Mouse (Mus musculus) common myeloid progenitor, adult 5-6 weeks (primary cell): ENCODE data around the gene Ccdc184. TPM values are rescaled to one million over a fixed set of nuclear protein-coding genes. Genes with fewer than 3 reads are reported as not detected.
A peak's percentile ranks its signal among the peaks of the same experiment; 100 is the strongest.

Source experiments
- ATAC-seq: replicated peaks from 2 replicates; pipeline ENCODE4 v1.8.0; 2016; ENCODE audit warnings: low read depth, mild to moderate bottlenecking, moderate TSS enrichment, inconsistent platforms; ENCODE audit not compliant: poor library complexity, severe bottlenecking
- total RNA-seq: library from RNA; stranded (forward); fragments of 200-1000, 187-1606 nt; gene quantifications from 2 replicates; pipeline ENCODE4 v1.2.3, GENCODE M21; 2017

Gene Ccdc184
- not detected in 2 replicates for total RNA-seq

DNA sequence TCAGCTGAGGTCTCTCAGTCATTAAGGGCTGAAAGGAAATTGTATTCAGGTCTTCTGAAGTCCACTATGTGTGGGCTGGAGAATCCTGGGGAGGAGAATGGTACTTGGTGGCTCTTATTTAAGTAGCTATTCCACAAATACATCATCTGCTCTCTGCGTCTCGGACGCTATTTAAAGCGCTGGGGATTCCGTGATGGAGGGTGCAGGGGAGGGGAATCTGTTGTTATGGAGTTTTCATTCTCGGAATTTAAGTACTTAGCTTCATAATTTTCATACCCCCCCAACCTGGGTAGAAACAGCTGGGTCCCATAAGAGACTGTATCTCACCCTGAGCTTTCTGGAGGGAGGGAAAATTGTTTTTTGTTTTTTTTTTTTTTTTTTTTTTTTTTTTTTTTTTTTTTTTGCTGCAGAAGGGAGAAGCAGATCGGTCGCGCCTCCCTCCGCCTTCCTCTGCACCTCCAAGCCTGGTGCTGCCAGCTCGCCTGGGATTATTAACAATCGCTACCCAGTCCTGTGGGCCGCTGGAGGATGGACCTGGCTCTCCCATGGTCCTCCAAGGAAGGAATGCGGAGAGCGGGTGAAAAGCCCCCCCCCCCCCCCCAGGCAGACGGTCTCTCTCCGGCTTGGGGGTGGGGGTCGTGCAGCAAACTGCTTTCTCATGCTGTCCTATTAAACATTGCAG, at the start of gene Ccdc184:
Gene Ccdc184 (plus strand): TSS at position 196 of the 682 bp plus-strand sequence.
- no peak for ATAC-seq

DNA sequence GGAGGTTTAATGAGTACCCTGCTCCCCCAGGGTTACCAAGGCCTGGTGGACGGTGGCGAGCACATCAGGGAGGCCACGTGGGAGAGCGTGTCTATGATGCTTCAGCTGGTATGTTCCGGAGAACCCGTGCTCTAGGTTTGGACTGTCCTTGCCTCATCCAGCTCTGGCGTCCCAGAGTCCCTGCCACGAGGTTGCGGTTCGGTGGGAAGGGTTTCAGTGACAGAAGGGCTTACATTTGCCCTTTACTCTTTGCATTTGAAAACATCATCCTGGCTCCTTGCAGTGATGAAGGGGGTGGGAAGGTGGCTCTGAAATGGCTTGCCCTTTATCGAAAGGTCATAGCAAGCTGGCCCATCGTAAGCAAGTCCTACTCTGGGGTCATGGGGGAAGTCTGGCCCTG, 47.6 kb upstream of the Ccdc184 start:
- ATAC-seq: no peak

DNA sequence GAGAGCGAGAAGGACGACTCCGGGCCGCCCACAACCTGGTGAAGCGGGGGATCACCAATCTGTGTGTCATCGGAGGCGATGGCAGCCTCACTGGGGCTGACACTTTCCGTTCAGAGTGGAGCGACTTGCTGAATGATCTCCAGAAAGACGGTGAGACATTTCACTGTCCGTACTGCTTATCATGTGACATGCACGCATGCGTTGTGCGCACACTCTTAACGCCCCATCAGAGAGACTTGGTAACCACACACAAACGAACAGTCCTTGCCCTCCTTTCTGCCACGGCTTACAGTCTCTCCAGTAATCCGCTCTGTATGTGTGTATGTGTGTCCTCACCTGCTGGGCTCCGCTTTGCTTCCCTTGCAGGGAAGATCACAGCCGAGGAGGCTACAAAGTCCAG, 46.1 kb upstream of the Ccdc184 start:
- no peak for ATAC-seq

DNA sequence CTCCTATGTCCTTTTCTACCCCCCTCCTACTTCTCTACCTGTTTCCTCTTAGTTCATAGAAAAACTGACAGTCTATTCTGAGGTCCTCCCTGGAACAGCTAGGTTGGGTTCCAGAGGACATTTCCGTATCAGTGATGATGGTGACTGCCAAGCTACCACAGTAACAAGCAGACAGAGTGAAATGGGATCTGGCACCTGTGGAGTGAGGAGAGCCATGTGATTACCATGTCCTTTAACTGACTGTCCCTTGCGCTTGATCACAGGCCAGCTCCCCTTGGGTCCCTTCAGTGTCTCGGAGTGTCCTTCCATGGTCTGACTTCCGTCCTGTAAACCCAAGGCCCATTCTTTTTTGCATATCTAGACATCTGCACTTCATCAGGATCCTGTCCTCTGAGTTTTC, 36.0 kb upstream of the Ccdc184 start:
- ATAC-seq: no peak

DNA sequence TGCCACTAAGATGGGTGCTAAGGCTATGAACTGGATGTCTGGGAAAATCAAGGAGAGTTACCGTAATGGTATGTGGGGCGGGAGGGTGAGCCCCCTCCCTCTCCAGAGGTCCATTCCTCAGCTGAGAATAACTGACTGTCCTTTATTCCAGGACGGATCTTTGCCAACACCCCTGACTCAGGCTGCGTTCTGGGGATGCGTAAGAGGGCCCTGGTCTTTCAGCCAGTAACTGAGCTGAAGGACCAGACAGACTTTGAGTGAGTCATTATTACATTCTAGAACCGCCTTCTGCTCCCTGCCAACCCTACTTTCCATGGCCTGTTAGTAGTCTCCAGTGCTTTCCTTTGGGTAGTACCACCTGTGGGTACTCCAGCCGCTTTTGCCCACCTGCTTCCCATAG, 35.5 kb upstream of the Ccdc184 start:
- no peak for ATAC-seq

DNA sequence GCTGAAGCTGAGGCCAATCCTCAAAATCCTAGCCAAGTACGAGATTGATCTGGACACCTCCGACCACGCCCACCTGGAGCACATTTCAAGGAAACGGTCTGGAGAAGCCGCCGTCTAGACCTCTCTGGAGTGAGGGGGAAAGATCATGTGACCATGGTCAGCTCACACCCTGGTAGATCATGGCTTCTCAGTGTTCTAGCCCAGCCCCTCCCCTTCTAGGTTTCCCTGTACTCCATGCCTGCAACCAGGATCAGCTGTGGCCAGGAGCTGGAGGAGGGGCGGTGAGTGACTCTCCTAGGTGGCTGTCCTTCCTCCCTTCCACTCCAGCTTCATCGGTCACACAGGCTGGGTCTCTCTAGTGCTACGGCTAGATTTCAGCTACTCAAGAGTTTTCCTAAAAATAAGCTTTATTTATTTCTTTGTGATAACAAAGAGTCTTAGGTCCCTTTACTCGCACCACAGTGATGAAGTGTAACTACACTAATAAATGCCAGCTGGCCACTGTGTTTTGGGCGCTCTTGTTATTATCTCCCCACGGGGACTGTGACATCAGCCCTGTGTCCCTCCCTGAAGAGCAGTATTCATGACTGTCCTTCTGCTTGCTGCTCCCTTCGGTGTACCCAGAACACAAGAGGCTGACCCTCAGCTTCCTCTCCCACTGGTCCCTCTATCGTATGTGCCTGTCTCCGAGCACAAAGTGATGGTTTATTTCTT, 34.9 kb upstream of the Ccdc184 start:
- no peak for ATAC-seq

DNA sequence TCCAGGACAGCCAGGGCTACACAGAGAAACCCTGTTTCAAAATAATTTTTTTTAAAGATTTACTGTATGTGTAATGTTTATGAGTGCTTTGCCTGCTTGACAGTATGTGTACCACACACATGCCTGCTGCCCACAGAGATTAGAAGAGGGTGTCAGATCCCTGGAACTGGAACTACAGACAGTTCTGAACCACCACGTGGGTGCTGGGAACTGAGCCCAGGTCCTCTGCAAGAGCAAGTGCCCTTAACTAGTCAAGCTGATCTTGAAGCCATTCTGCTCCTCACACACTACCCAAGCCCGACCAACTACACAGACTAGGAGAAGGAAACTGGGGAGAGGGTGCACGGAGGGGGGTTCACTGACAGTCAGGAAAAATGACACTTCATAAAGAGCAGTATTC, 33.5 kb upstream of the Ccdc184 start:
- ATAC-seq: no peak

DNA sequence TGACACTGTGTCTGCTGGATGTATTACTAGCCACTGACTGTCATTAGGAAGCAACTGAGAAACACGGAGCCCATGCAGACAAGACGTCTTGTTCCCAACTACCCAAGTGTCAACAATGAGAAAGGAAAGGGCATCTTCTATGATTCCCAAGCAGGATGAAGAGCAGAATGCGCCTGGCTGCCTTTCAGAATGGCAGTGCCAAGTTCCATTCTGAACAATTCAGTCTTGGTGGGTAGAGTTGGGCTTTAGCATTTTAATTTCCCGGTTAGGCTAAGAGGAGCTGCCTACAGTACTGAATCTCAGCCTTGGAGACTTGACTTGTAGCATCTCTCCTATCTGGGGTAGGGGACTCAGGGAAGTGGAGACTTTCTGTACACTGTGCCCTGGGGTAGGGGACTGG, 32.9 kb upstream of the Ccdc184 start:
- ATAC-seq: no peak

DNA sequence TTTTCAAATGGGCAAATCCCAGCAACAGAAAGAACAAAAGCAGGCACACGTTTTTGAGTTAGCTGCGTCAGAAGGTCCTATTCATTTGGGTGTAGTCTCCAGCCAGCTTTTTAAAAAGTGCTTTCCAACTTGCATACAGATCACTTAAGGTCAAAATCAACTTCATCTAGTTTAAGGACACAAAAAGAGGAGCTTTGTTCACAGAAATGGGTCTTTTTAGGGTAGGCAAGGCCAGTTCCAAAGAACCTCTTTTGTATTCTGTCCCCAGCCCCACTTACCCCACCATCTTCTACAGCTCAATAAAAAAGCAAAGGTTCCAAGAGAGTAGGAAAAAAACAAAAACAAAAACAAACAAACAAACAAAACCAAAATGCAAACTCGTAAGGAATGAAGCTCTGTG, 32.3 kb upstream of the Ccdc184 start:
- no peak for ATAC-seq

DNA sequence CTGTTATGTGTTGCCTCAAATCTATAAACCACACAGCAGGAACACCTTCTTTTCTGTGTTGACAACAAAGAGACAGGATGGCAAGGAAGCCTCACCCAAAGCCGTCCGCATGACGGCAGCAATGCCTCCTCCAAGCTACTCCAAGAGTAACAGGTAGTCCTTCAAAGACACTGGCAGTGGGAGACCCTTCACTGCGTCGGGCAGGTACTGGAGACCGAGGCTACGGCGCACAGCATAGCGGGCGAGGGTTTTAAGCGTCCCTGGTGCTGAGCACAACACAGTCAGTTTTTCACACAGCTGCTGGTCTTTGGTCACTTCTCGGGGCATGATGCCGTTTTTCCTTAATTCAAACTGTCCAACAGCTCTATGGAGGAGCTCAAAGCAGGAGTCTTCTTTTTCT, 31.3 kb upstream of the Ccdc184 start:
- ATAC-seq: no peak

DNA sequence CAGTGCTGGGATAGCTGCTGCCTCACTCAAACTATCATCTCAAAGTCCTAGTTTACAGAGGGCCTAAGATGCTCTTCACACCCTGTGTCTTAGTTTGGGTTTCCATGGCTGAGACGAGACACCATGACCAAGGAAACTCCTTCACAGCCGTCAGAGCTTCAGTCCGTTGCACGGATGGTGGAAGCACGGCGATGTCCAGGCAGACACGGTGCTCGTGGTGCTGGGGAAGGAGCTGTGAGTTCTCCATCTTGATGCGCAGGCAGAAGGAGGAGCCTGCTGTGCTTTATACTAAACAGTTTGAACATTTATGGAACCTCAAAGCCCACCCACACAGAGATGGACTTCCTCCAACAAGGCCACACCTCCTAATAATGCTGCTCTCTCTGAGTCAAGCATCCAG, 30.1 kb upstream of the Ccdc184 start:
- no peak for ATAC-seq

DNA sequence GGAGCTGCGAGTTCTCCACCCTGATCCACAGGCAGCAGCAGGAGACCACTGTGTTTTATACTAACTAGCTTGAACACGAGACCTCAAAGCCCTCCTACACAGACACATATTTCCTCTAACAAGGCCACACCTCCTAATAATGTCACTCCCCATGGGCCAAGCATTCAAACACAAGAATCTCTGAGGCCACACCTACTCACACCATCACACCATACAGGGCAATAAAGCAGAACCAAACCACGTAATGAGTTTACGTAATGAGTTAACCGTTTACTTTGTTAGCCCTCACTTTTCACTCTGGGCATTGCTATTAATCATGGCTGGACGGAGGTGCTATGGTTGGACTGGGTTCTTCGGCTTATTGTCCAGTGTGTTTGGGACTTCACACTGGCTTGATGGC, 27.2 kb upstream of the Ccdc184 start:
- 0 out of 2 replicates have a peak, but pooled peaks have one; percentile 32 for ATAC-seq

DNA sequence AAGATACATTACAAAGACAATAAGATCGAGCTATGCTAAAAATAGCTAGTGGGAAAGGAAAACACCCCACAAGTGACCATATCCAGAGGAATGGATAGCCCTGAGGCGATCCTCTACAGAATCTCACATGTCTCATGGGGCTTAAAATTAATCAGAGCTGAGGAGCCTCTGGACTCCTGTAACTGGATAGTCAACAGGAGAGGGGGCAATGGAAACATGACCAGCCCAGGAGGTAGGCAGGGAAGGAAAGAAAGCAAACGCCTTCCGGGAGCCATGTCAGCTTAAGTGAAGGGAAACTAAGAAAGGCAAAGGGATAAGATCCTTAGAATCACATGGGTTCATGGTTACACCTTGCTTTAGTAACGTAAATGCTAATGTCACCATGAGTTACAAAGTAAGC, 26.1 kb upstream of the Ccdc184 start:
- no peak for ATAC-seq

DNA sequence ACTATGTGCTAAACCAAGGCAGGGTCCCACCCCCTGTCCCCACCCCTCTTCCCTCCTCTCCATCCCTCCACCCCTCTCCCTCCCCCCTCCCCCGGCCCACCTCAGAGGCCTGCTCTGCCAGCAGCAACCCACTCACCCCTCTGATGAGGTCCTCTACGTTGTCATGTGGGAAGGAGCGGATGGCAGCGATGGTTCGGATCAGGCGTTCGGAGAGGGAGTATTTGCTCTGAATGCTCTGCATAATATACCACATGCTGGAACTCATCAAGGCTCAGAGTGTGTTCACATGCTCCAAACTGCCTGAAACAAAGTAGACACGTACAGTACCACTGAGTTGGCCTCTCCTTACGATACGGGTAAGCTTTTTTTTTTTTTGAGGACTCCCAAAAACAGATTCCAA, 24.4 kb upstream of the Ccdc184 start:
- ATAC-seq: no peak

DNA sequence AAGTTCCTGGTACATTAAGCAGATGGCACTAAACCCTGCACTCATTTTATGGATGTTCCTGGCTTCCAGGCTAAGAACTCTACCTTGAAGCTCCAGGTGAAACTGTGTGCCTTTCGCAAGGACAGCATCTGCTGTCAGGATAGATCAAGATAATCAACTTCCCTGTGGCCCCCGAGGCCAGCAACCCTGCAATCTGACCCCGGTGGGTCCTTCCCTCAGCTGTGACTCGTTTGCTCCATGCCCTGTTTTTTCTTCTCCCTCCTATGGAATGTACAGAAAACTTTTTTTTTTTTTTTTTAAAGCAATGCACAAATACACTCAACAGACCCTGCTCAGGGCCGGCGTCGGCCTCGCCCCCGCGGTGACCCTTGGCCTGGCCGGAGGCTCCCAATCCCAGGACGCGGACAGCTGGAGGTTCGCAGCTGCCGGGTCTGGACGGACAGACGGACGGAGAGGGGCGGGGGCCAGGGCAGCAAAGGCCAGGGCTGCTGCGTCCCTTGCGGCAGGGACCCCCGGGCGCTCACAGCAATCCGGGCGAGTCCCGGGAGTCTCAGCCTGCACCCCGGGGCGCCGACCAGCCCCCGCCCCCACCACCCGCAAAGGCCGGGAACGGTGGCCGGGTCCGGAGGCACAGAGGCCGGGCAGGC, 22.0 kb upstream of the Ccdc184 start:
- ATAC-seq: no peak

DNA sequence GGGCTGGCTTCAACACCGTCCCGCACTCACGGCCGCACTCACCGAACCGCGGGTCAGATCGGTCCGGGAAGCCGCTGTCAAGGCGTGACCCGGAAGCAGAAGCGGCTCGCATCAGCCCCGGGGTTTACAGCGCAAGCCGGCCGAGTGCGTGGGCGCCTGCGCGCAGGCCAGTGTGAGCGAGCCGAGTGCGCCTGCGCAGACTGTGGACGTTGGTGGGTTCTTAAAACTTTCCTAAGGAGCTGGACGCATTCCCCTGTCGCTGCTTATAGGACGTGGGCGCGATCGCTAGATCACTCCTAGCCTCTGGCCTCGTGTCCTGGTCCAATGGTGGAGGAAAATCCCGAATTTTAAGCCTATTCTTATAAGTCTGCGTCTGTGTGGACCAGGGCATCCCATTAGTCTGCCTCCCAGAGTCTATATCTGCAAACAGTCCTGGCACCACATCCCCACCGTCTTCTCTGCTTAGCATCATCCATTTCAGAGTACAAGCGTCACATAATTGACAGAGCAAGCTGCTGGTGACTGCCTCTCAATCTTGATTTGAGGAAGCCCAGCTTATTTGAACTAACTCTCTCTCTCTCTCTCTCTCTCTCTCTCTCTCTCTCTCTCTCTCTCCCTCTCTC, 21.3 kb upstream of the Ccdc184 start:
- peak; percentile 96 for ATAC-seq

DNA sequence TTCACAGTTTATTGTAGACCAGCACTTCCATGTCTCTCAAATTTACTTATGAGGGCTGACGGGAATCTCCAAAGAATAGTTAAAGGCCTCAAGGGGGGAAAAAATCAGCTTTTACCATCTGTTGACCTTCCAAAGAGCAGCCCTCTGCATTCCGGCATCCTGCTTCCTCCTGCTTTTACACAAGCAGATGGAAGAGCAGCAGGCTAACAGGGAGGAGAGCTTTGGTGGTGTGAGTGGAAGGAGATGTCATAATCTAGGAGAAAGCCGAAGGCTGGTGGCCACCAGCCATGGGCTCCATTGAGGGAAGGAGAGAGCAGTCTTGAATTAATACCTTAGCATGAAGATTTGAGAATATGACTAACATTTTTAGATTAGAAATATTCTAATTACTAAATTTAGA, 18.6 kb upstream of the Ccdc184 start:
- no peak for ATAC-seq

DNA sequence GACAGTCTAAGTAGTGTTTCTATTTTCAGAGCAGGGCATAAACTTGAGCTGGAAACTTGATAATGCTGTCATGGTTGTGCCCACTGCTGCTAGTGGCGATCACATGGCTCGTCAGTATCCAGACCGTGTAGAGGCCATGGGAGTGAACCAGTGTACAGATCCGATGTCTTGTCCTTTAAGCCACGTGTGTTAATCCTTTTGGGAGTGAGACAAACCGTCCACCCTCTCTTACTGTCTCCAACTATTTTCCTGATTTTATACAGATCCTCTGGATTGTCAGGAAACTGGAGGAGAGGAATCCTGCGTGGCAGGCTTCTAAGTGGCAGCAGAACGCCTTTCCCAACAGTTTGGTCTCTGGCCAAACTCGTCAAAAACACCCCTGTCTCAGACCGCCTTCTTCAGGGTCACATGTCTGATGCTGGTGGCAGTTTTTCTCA, 17.8 kb upstream of the Ccdc184 start:
- ATAC-seq: no peak

DNA sequence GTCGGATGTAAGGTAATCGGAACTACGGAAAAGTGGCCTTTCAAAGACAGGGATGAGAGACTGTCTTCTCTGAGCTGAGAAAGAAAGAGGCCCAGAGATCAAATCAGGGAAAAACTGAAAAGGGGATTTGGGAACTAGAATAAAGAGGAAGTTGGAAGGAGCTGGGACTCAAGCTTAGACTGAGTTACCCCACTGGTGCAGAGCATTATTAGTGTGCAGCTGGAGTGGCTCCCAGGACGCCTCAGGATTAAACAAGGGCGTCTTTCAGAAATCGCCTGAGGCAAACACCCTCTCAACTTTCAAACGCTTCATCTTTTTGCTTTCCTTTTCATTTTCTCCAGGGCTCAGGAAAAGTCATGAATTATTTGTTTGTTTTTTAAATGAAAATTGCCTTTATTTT, 14.0 kb upstream of the Ccdc184 start:
- ATAC-seq: no peak

DNA sequence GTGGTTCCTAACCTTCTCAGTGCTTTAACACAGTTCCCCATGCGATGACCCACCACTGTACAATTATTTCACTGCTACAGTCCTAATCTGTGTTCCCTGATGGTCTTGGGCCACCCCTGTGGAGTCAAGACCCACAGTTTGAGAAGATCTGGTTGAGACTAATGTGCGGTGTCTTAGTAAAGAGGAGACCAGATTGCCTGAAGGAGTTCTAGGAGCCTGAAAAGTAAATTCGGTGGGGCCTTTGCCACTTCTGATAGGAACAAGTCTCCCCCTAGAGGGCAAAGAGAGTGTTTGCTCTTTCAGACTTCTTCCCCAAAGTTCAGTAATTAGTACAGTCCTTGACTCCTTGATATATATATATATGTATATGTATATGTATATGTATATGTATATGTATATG, 13.3 kb upstream of the Ccdc184 start:
- peak; percentile 89 for ATAC-seq

DNA sequence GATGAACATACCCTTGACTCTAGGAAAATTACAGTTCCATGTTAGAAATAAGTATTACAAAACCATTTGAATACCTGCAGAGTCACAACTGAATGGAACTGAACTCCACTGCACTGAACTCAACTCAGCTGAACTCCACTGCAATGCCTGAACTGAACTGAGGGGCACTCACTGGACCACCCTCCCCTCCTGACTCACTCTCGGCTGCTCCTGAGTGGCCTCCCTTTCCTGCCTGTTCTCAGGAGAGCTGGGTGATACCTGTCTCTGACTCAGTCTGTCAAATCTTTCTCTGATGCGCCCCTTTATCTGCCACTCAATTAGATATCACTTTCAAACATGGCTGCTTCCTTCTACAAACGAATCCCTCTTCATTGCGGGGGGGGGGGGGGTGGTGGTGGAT, 12.8 kb upstream of the Ccdc184 start:
- ATAC-seq: no peak
